Mouse (Mus musculus): ENCODE results near the gene Srsf4. TPM values are rescaled to one million over a fixed set of nuclear protein-coding genes. Genes with fewer than 3 reads are reported as not detected.

The Srsf4 gene
- polyA plus RNA-seq, 1 experiment from 2014 or later = 147 TPM

GRCm38 (mm10) chr4:131910237-131910994, 37.0 kb downstream of the Srsf4 start:
- 21% methylated on average over 19 of the region's 21 CpGs for WGBS
- H3K4me1 ChIP-seq = peaks cover 46% of the 10 kb centered on the region
- peak overlapping the region; percentile 18 for H3K4me3 ChIP-seq
- H3K27ac ChIP-seq (replicated peaks) = peak overlapping the region; percentile 69; the same call in 1 of the 2 replicates
- DNase-seq (ENCODE audit: low spot score) = peak; percentile 34
- peaks cover 45% of the 10 kb centered on the region for H3K27me3 ChIP-seq (ENCODE audit: low read depth, poor library complexity, severe bottlenecking)
- H3K36me3 ChIP-seq = peaks cover 11% of the 10 kb centered on the region
- H3K9me3 ChIP-seq (replicated peaks) = no peaks in the 10 kb centered on the region; the same call in 1 of the 2 replicates

GRCm38 (mm10) chr4:131911521-131911920, 38.1 kb downstream of the Srsf4 start:
- no peak overlapping the region for H3K27ac ChIP-seq (replicated peaks)
- H3K36me3 ChIP-seq = no peaks in the 10 kb centered on the region
- no peak overlapping the region for H3K4me3 ChIP-seq
- no peak for DNase-seq (ENCODE audit: low spot score)
- 57% methylated on average over 3 of the region's 5 CpGs for WGBS
- no peaks in the 10 kb centered on the region; the same call in 1 of the 2 replicates for H3K9me3 ChIP-seq (replicated peaks)
- peaks cover 57% of the 10 kb centered on the region for H3K4me1 ChIP-seq
- peaks cover 56% of the 10 kb centered on the region for H3K27me3 ChIP-seq (ENCODE audit: low read depth, poor library complexity, severe bottlenecking)

- 51% methylated on average over 10 of the region's 10 CpGs for WGBS
- no peak overlapping the region for H3K4me3 ChIP-seq
- no peaks in the 10 kb centered on the region for H3K36me3 ChIP-seq
- DNase-seq (ENCODE audit: low spot score) = no peak
- H3K27ac ChIP-seq (replicated peaks) = no peak overlapping the region
- peaks cover 65% of the 10 kb centered on the region for H3K4me1 ChIP-seq
- no peaks in the 10 kb centered on the region for H3K9me3 ChIP-seq (replicated peaks)
- H3K27me3 ChIP-seq (ENCODE audit: low read depth, poor library complexity, severe bottlenecking) = peaks cover 76% of the 10 kb centered on the region
Observed at GRCm38 (mm10) chr4:131913526-131913925, 40.1 kb downstream of the Srsf4 start.

- H3K27ac ChIP-seq (replicated peaks) = no peak overlapping the region
- 9% methylated on average over 9 of the region's 9 CpGs for WGBS
- no peaks in the 10 kb centered on the region for H3K36me3 ChIP-seq
- H3K4me1 ChIP-seq = peaks cover 72% of the 10 kb centered on the region
- peaks cover 82% of the 10 kb centered on the region for H3K27me3 ChIP-seq (ENCODE audit: low read depth, poor library complexity, severe bottlenecking)
- 0 out of 2 replicates have a peak overlapping the region, but pooled peaks have one; percentile 16 for H3K4me3 ChIP-seq
- DNase-seq (ENCODE audit: low spot score) = peak; percentile 43
- H3K9me3 ChIP-seq (replicated peaks) = no peaks in the 10 kb centered on the region
Observed at GRCm38 (mm10) chr4:131914046-131914643, 40.7 kb downstream of the Srsf4 start.

GRCm38 (mm10) chr4:131914891-131915469, 41.6 kb downstream of the Srsf4 start:
- H3K27ac ChIP-seq (replicated peaks) = 0 out of 2 replicates have a peak overlapping the region, but pooled peaks have one; percentile 33
- peaks cover 90% of the 10 kb centered on the region for H3K27me3 ChIP-seq (ENCODE audit: low read depth, poor library complexity, severe bottlenecking)
- peak overlapping the region; percentile 49 for H3K4me3 ChIP-seq
- H3K9me3 ChIP-seq (replicated peaks) = no peaks in the 10 kb centered on the region
- no peaks in the 10 kb centered on the region for H3K36me3 ChIP-seq
- peak; percentile 56 for DNase-seq (ENCODE audit: low spot score)
- WGBS = under 1% methylated on average over 31 of the region's 31 CpGs
- peaks cover 73% of the 10 kb centered on the region for H3K4me1 ChIP-seq

GRCm38 (mm10) chr4:131915821-131916328, 42.5 kb downstream of the Srsf4 start:
- Histone ChIP-seq H3K4me3 (peak overlapping the region; percentile 49), H3K9me3 (replicated peaks) (no peaks in the 10 kb centered on the region), H3K27ac (replicated peaks) (no peak overlapping the region), H3K36me3 (no peaks in the 10 kb centered on the region), H3K4me1 (peaks cover 73% of the 10 kb centered on the region), H3K27me3 (ENCODE audit: low read depth, poor library complexity, severe bottlenecking) (peaks cover 99% of the 10 kb centered on the region)
- peak; percentile 27 for DNase-seq (ENCODE audit: low spot score)
- WGBS = 13% methylated on average over 13 of the region's 13 CpGs

- Histone ChIP-seq H3K9me3 (replicated peaks) (no peaks in the 10 kb centered on the region), H3K36me3 (no peaks in the 10 kb centered on the region), H3K27ac (replicated peaks) (no peak overlapping the region), H3K4me1 (peaks cover 73% of the 10 kb centered on the region), H3K4me3 (peak overlapping the region; percentile 49; the same call in 1 of the 2 replicates), H3K27me3 (ENCODE audit: low read depth, poor library complexity, severe bottlenecking) (peaks cover 99% of the 10 kb centered on the region)
- 5% methylated on average over 15 of the region's 15 CpGs for WGBS
- peak; percentile 82 for DNase-seq (ENCODE audit: low spot score)
Observed at GRCm38 (mm10) chr4:131916425-131916824, 43.0 kb downstream of the Srsf4 start.

- Histone ChIP-seq H3K27me3 (ENCODE audit: low read depth, poor library complexity, severe bottlenecking) (peaks cover 99% of the 10 kb centered on the region), H3K9me3 (replicated peaks) (no peaks in the 10 kb centered on the region), H3K27ac (replicated peaks) (no peak overlapping the region), H3K36me3 (no peaks in the 10 kb centered on the region), H3K4me3 (no peak overlapping the region), H3K4me1 (peaks cover 77% of the 10 kb centered on the region)
- no peak for DNase-seq (ENCODE audit: low spot score)
- WGBS = 77% methylated on average over 10 of the region's 10 CpGs
Observed at GRCm38 (mm10) chr4:131917010-131917555, 43.7 kb downstream of the Srsf4 start.

- peaks cover 99% of the 10 kb centered on the region for H3K27me3 ChIP-seq (ENCODE audit: low read depth, poor library complexity, severe bottlenecking)
- no peak for DNase-seq (ENCODE audit: low spot score)
- H3K4me1 ChIP-seq = peaks cover 84% of the 10 kb centered on the region
- peaks cover 6% of the 10 kb centered on the region for H3K36me3 ChIP-seq
- H3K4me3 ChIP-seq = no peak overlapping the region
- H3K27ac ChIP-seq (replicated peaks) = no peak overlapping the region
- WGBS = 48% methylated on average over 7 of the region's 7 CpGs
- H3K9me3 ChIP-seq (replicated peaks) = no peaks in the 10 kb centered on the region
Observed at GRCm38 (mm10) chr4:131918026-131918533, 44.7 kb downstream of the Srsf4 start.

GRCm38 (mm10) chr4:131918711-131919500, 45.5 kb downstream of the Srsf4 start:
- no peaks in the 10 kb centered on the region for H3K9me3 ChIP-seq (replicated peaks)
- H3K27me3 ChIP-seq (ENCODE audit: low read depth, poor library complexity, severe bottlenecking) = peaks cover 99% of the 10 kb centered on the region
- H3K4me1 ChIP-seq = peaks cover 76% of the 10 kb centered on the region
- peak overlapping the region; percentile 29 for H3K4me3 ChIP-seq
- peak; percentile 56 for DNase-seq (ENCODE audit: low spot score)
- H3K27ac ChIP-seq (replicated peaks) = peak overlapping the region; percentile 46; the same call in 1 of the 2 replicates
- WGBS = 6% methylated on average over 15 of the region's 15 CpGs
- H3K36me3 ChIP-seq = peaks cover 12% of the 10 kb centered on the region

GRCm38 (mm10) chr4:131919506-131920140, 46.2 kb downstream of the Srsf4 start:
- peaks cover 71% of the 10 kb centered on the region for H3K4me1 ChIP-seq
- H3K27me3 ChIP-seq (ENCODE audit: low read depth, poor library complexity, severe bottlenecking) = peaks cover 100% of the 10 kb centered on the region
- 8% methylated on average over 15 of the region's 15 CpGs for WGBS
- H3K9me3 ChIP-seq (replicated peaks) = no peaks in the 10 kb centered on the region
- H3K4me3 ChIP-seq = peak overlapping the region; percentile 60
- no peak for DNase-seq (ENCODE audit: low spot score)
- H3K27ac ChIP-seq (replicated peaks) = peak overlapping the region; percentile 75; the same call in 1 of the 2 replicates
- peaks cover 19% of the 10 kb centered on the region for H3K36me3 ChIP-seq

Data from midbrain, embryonic 10.5 days (tissue).